Mouse (Mus musculus) liver, embryonic 14.5 days (tissue): ENCODE data around the gene Eif2b5. TPM values are rescaled to one million over a fixed set of nuclear protein-coding genes. Genes with fewer than 3 reads are reported as not detected.

ENCODE experiments used
- ATAC-seq: fragments of 200-750 bp; cut with Nextera tagmentation; 2 replicates; pipeline ENCODE4 v1.8.0; 2017; ENCODE audit warnings: moderate number of reproducible peaks, mild to moderate bottlenecking, moderate library complexity; ENCODE audit not compliant: insufficient read depth
- DNase-seq, 3 experiments: peaks; one replicate each; pipeline ENCODE4 v3.0.0-alpha.2; 2012 to 2013; ENCODE audit warnings: low read depth in 3 of 3, low spot score in 3 of 3
- H3K27ac ChIP-seq: fragments of 300-500 bp; sonication (generic); 2 replicates; pipeline ENCODE4 v1.5.1; 2014; ENCODE audit warnings: moderate library complexity, mild to moderate bottlenecking, control low read depth, inconsistent platforms
- H3K27me3 ChIP-seq: fragments of 300-500 bp; sonication (generic); 2 replicates; pipeline ENCODE4 v1.6.1; 2014; ENCODE audit warnings: mild to moderate bottlenecking, low read length, moderate library complexity; ENCODE audit not compliant: control insufficient read depth, insufficient read depth
- H3K36me3 ChIP-seq: fragments of 300-500 bp; sonication (generic); replicated peaks from 2 replicates; pipeline ENCODE4 v1.6.1; 2014; ENCODE audit warnings: low read depth; ENCODE audit not compliant: control insufficient read depth, insufficient read depth
- H3K4me1 ChIP-seq, 2 experiments: fragments of 200-500 bp in 1 of 2; fragments of 300-500 bp in 1 of 2; sonication (generic) in 1 of 2; replicated peaks; 2 replicates each; pipeline ENCODE4 v1.6.1; 2012 to 2014; ENCODE audit warnings: antibody characterized with exemption in 1 of 2, inconsistent platforms in 1 of 2, low read length in 1 of 2; ENCODE audit not compliant: control insufficient read depth in 2 of 2, insufficient read depth in 2 of 2
- H3K4me2 ChIP-seq: fragments of 300-500 bp; sonication (generic); 2 replicates; pipeline ENCODE4 v1.6.1; 2014; ENCODE audit warnings: low read depth, mild to moderate bottlenecking, control low read depth, moderate library complexity
- H3K4me3 ChIP-seq, 2 experiments: fragments of 200-500 bp in 1 of 2; fragments of 300-500 bp in 1 of 2; sonication (generic) in 1 of 2; 2 replicates each; pipeline ENCODE4 v1.5.1; 2012 to 2014; ENCODE audit warnings: low read depth in 2 of 2, low read length in 2 of 2, mild to moderate bottlenecking in 2 of 2, control low read depth in 1 of 2, inconsistent platforms in 1 of 2, moderate library complexity in 1 of 2; ENCODE audit not compliant: insufficient read depth in 1 of 2
- H3K9ac ChIP-seq: fragments of 300-500 bp; sonication (generic); replicated peaks from 2 replicates; pipeline ENCODE4 v1.6.1; 2014; ENCODE audit warnings: mild to moderate bottlenecking, control low read depth, moderate library complexity
- H3K9me3 ChIP-seq: fragments of 300-500 bp; sonication (generic); 2 replicates; pipeline ENCODE4 v1.6.1; 2016; ENCODE audit warnings: low read length, mixed read lengths; ENCODE audit not compliant: control insufficient read depth
- CTCF ChIP-seq: IDR thresholded peaks from 2 replicates; pipeline ENCODE4 v1.5.1; 2016; ENCODE audit warnings: antibody characterized with exemption, low read depth, control low read depth
- EP300 ChIP-seq: IDR thresholded peaks from 2 replicates; pipeline ENCODE4 v1.6.1; 2016; ENCODE audit warnings: antibody characterized with exemption, low read depth
- WGBS: fragments of 180-500 bp; shearing (Covaris S2); extraction: QIAGEN DNeasy Blood & Tissue Kit; methylation state at CpG from one replicate; pipeline ENCODE4 v1.1.7; 2014; ENCODE audit not compliant: insufficient replicate concordance; 5-methylcytosine and 5-hydroxymethylcytosine counted together
- polyA plus RNA-seq, 2 experiments: library from polyadenylated mRNA; depleted of rRNA in 1 of 2; stranded (reverse) in 1 of 2; unstranded in 1 of 2; fragments of >200 nt; fragmentation: Nextera tagmentation in 1 of 2; extraction: Ambion mirVana in 1 of 2; gene quantifications; 2 replicates each; pipeline versions ENCODE4 v1.2.1 to v1.2.3; 2012 to 2014

The Eif2b5 gene
- polyA plus RNA-seq, 2 experiments = 23.3 to 39.0 TPM

GRCm38 (mm10) chr16:20547423-20547822 lies 48.8 kb downstream of the Eif2b5 start:
- peak overlapping the region; percentile 70 for H3K9ac ChIP-seq
- peak overlapping the region; percentile 85 to 93; a peak in 2 of 4 replicates for H3K4me3 ChIP-seq
- 57% methylated on average over 5 of the region's 5 CpGs for WGBS

DNA sequence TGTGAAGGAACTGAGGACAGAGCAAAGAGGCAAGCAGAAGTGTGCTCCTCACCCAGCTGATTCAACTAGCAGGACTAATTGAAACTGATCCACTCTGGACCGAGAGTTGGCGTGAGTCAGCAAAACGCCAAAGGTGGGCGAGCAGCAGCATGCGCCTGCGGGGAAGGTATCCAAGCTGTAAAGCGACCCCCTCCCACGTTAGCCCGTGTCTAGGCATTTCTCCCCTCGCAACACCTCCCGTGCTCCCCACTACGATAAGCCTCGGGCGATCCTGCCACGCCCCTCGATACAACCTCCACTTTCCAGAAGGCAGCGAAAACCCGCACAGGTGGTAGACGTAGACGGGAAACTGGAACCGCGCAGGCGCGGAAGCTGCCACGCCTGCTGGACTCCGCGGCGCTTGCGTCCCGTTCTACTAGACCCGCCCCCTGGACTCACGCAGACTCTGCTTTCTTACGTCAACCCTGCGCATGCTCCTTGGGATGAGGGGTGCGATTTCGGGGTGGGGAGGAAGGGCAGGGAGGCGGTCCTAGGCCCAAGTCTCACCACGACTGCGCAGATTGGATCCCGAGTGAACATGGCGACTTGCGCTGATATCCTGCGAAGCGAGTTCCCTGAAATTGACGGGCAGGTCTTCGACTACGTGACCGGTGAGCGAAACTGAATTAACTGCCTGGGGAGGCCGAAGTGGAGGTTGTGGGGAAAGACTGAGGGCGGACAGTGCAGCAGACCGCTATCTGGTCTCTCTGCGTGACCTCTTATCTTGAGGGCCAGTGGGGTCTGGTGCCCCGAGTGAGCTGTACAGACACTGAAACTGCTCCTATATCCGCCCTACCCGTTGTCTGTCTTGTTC lies 49.7 kb downstream of the Eif2b5 start, which contains the start of gene Abcf3:
Abcf3 (plus strand) TSS at position 482 of the 853 bp plus-strand sequence.
- Histone ChIP-seq H3K9me3 (no peaks in the 10 kb centered on the region), H3K27ac (peak within 1 kb of the TSS; percentile 74), H3K4me1 (peaks cover 11 to 15% of the 10 kb centered on the region in 2 experiments), H3K4me3 (peak within 1 kb of the TSS; percentile 90 to 93), H3K4me2 (peak within 1 kb of the TSS; percentile 96), H3K9ac (peak within 1 kb of the TSS; percentile 89), H3K36me3 (peaks cover 38% of the 10 kb centered on the region), H3K27me3 (no peaks in the 10 kb centered on the region)
- under 1% methylated on average over 56 of the region's 56 CpGs for WGBS
- TF ChIP-seq CTCF = no peak; the same call in 1 of the 2 replicates
- no peak for TF ChIP-seq EP300
- peak; percentile 97 for ATAC-seq
- DNase-seq = peak; percentile 99 to 100 (median 99)

More at GRCm38 (mm10) chr16:20547423-20547822, 48.8 kb downstream of the Eif2b5 start:
- H3K4me2 ChIP-seq = peak overlapping the region; percentile 96
- no peak for ATAC-seq
- no peak for TF ChIP-seq EP300
- no peak for TF ChIP-seq CTCF
- H3K27me3 ChIP-seq = no peaks in the 10 kb centered on the region
- H3K36me3 ChIP-seq = peaks cover 43% of the 10 kb centered on the region
- H3K9me3 ChIP-seq = no peaks in the 10 kb centered on the region
- H3K27ac ChIP-seq = peak overlapping the region; percentile 74
- peaks cover 11 to 15% of the 10 kb centered on the region in 2 experiments for H3K4me1 ChIP-seq
- DNase-seq = no peak

- no peak for TF ChIP-seq CTCF
- TF ChIP-seq EP300 = no peak
- WGBS = 45% methylated on average over 9 of the region's 9 CpGs
- ATAC-seq (no peak), DNase-seq (no peak)
- peaks cover 11 to 15% of the 10 kb centered on the region in 2 experiments for H3K4me1 ChIP-seq
- H3K27ac ChIP-seq = no peak overlapping the region
- no peaks in the 10 kb centered on the region for H3K27me3 ChIP-seq
- H3K4me3 ChIP-seq = peak overlapping the region; percentile 90 to 93
- H3K9ac ChIP-seq = peak overlapping the region; percentile 89
- H3K4me2 ChIP-seq = peak overlapping the region; percentile 96
- peaks cover 33% of the 10 kb centered on the region for H3K36me3 ChIP-seq
- no peaks in the 10 kb centered on the region for H3K9me3 ChIP-seq
These were observed 50.5 kb downstream of the Eif2b5 start for GRCm38 (mm10) chr16:20549161-20549560.

GRCm38 (mm10) chr16:20551691-20552090 lies 53.1 kb downstream of the Eif2b5 start:
- no peak for ATAC-seq
- no peaks in the 10 kb centered on the region for H3K27me3 ChIP-seq
- WGBS = 84% methylated on average over 5 of the region's 5 CpGs
- no peak for DNase-seq
- peaks cover 11 to 15% of the 10 kb centered on the region in 2 experiments for H3K4me1 ChIP-seq
- no peak overlapping the region for H3K27ac ChIP-seq
- TF ChIP-seq CTCF (no peak), EP300 (no peak)
- no peak overlapping the region for H3K9ac ChIP-seq
- H3K4me2 ChIP-seq = no peak overlapping the region
- peaks cover 28% of the 10 kb centered on the region for H3K36me3 ChIP-seq
- no peak overlapping the region for H3K4me3 ChIP-seq
- H3K9me3 ChIP-seq = no peaks in the 10 kb centered on the region

GRCm38 (mm10) chr16:20552594-20552993 lies 54.0 kb downstream of the Eif2b5 start:
- TF ChIP-seq EP300 = no peak
- no peak for TF ChIP-seq CTCF
- H3K9ac ChIP-seq = no peak overlapping the region
- 85% methylated on average over 1 of the region's 1 CpGs for WGBS
- H3K4me1 ChIP-seq = peaks cover 9 to 11% of the 10 kb centered on the region in 2 experiments
- no peaks in the 10 kb centered on the region for H3K9me3 ChIP-seq
- no peaks in the 10 kb centered on the region for H3K27me3 ChIP-seq
- no peak overlapping the region for H3K4me2 ChIP-seq
- no peak overlapping the region for H3K27ac ChIP-seq
- DNase-seq = no peak
- ATAC-seq = no peak
- H3K36me3 ChIP-seq = peaks cover 28% of the 10 kb centered on the region
- H3K4me3 ChIP-seq = no peak overlapping the region
